Mouse (Mus musculus): Measurements from ENCODE around the gene Cnga4. TPM values are rescaled to one million over a fixed set of nuclear protein-coding genes. Genes with fewer than 3 reads are reported as not detected.

The Cnga4 gene
- polyA plus RNA-seq, 1 experiment = 0.19 TPM

DNA sequence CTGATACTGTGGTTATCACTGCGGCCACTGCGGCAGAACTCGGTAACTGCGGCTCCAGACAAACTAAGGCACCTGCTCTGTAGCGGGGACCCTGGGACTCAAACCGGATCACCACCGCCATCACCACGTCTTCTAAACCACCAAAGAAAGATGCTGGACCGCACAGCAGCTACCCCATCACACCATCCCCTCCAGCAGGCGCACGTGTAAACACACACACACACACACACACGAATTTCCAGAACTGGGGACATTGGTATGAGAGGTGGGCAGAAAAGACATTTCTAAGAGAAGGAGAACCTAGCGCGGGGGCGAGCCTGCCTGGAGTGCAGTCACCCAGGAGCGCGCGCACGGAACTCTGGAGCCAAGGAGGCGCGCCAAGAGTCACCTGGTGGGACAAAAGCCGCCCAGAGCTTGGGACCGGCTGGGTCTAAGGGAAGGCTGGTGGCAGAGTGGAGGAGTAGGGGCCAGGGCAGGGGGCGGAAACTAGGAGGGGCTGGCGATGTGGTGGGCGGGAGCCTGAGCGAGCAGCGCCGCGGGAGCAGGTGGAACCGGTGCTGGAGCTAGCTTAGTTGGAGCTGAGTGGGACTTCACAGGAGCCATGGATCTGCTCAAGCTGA lies 21.2 kb downstream of the Cnga4 start, which contains the start of gene Cckbr:
Gene Cckbr (plus strand): TSS at position 308 of the 620 bp plus-strand sequence.
- Histone ChIP-seq H3K36me3 (ENCODE audit: control insufficient read depth, insufficient read depth, low read length) (no peaks in the 10 kb centered on the region), H3K27me3 (ENCODE audit: control insufficient read depth, insufficient read depth, low read length) (peaks cover 4% of the 10 kb centered on the region; the same call in 1 of the 2 replicates), H3K4me3 (ENCODE audit: control insufficient read depth, insufficient read depth, low read length) (no peak within 1 kb of the TSS), H3K27ac (ENCODE audit: control insufficient read depth, insufficient read depth, low read length) (no peak within 1 kb of the TSS), H3K4me1 (replicated peaks; ENCODE audit: control insufficient read depth, insufficient read depth, low read length) (no peaks in the 10 kb centered on the region)
- 6% methylated on average over 31 of the region's 31 CpGs for WGBS
- TF ChIP-seq CTCF (IDR thresholded peaks at IDR 0.05; ENCODE audit: borderline replicate concordance, control insufficient read depth, extremely low read depth, insufficient read depth, low read length, poor library complexity) (no peak), POLR2A (IDR thresholded peaks at IDR 0.05; ENCODE audit: control insufficient read depth, extremely low read depth, insufficient read depth, low read length, poor library complexity) (no peak)
- no peak for DNase-seq

DNA sequence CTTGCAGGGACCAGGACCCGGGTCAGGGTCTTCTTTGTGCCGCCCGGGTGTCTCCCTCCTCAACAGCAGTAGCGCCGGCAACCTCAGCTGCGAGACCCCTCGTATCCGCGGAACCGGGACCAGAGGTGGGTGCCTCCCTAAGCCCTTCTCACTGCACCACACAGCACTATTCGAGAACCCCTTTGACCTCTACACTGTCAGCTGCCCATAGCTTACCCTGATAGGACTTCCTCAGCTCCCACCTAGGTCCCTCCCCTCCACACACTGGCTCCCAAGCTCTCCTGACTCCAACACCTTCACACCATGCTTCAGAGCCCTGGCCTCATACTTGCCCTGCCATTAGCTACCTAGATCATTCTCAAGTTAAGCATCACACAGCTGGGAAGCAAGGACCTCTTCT lies 21.7 kb downstream of the Cnga4 start:
- H3K36me3 ChIP-seq (ENCODE audit: control insufficient read depth, insufficient read depth, low read length) = no peaks in the 10 kb centered on the region
- peaks cover 4% of the 10 kb centered on the region; the same call in 1 of the 2 replicates for H3K27me3 ChIP-seq (ENCODE audit: control insufficient read depth, insufficient read depth, low read length)
- 10% methylated on average over 11 of the region's 11 CpGs for WGBS
- H3K27ac ChIP-seq (ENCODE audit: control insufficient read depth, insufficient read depth, low read length) = no peak overlapping the region
- no peaks in the 10 kb centered on the region for H3K4me1 ChIP-seq (replicated peaks; ENCODE audit: control insufficient read depth, insufficient read depth, low read length)
- DNase-seq = no peak
- H3K4me3 ChIP-seq (ENCODE audit: control insufficient read depth, insufficient read depth, low read length) = no peak overlapping the region
- no peak for TF ChIP-seq CTCF (IDR thresholded peaks at IDR 0.05; ENCODE audit: borderline replicate concordance, control insufficient read depth, extremely low read depth, insufficient read depth, low read length, poor library complexity)
- no peak for TF ChIP-seq POLR2A (IDR thresholded peaks at IDR 0.05; ENCODE audit: control insufficient read depth, extremely low read depth, insufficient read depth, low read length, poor library complexity)

DNA sequence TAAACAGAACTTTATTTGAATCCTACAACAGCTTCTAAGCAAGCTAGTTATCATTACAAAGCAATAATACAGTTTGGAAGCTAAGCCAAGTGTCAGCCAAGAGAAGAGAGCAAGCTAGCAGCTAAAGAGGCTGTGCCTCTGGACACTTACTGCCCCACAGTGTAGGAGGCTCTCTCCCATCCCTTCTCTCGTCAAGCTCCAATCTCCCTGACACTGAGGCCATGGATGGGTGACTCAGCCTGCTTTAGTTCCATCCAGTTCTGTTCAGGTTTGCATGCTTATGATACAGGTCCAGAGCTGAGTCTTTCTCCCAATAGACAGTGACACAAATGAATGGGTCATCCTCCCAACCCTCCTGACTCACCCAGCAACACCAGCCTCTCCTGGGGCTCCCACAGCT lies 27.7 kb downstream of the Cnga4 start:
- 63% methylated on average over 1 of the region's 1 CpGs for WGBS
- TF ChIP-seq CTCF (IDR thresholded peaks at IDR 0.05; ENCODE audit: borderline replicate concordance, control insufficient read depth, extremely low read depth, insufficient read depth, low read length, poor library complexity) = no peak
- TF ChIP-seq POLR2A (IDR thresholded peaks at IDR 0.05; ENCODE audit: control insufficient read depth, extremely low read depth, insufficient read depth, low read length, poor library complexity) = no peak
- no peak for DNase-seq
- Histone ChIP-seq H3K4me1 (replicated peaks; ENCODE audit: control insufficient read depth, insufficient read depth, low read length) (no peaks in the 10 kb centered on the region), H3K4me3 (ENCODE audit: control insufficient read depth, insufficient read depth, low read length) (no peak overlapping the region), H3K27ac (ENCODE audit: control insufficient read depth, insufficient read depth, low read length) (no peak overlapping the region), H3K27me3 (ENCODE audit: control insufficient read depth, insufficient read depth, low read length) (no peaks in the 10 kb centered on the region), H3K36me3 (ENCODE audit: control insufficient read depth, insufficient read depth, low read length) (no peaks in the 10 kb centered on the region)

DNA sequence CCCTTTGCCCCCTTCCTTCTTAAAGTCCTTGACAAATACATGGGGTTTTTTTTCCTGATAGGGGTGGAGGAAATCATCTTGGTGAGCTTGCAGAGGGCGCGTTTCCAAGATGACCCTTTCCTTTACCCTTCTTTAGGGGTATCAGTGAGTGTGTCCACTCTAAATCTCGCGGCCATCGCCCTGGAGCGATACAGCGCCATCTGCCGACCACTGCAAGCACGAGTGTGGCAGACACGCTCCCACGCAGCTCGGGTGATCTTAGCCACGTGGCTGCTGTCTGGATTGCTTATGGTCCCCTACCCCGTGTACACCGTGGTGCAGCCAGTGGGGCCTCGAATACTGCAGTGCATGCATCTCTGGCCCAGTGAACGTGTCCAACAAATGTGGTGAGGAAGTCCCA lies 29.5 kb downstream of the Cnga4 start:
- no peak for DNase-seq
- H3K27me3 ChIP-seq (ENCODE audit: control insufficient read depth, insufficient read depth, low read length) = no peaks in the 10 kb centered on the region
- no peak overlapping the region for H3K27ac ChIP-seq (ENCODE audit: control insufficient read depth, insufficient read depth, low read length)
- 87% methylated on average over 17 of the region's 17 CpGs for WGBS
- no peaks in the 10 kb centered on the region for H3K36me3 ChIP-seq (ENCODE audit: control insufficient read depth, insufficient read depth, low read length)
- no peak overlapping the region for H3K4me3 ChIP-seq (ENCODE audit: control insufficient read depth, insufficient read depth, low read length)
- TF ChIP-seq CTCF (IDR thresholded peaks at IDR 0.05; ENCODE audit: borderline replicate concordance, control insufficient read depth, extremely low read depth, insufficient read depth, low read length, poor library complexity) (no peak), POLR2A (IDR thresholded peaks at IDR 0.05; ENCODE audit: control insufficient read depth, extremely low read depth, insufficient read depth, low read length, poor library complexity) (no peak)
- H3K4me1 ChIP-seq (replicated peaks; ENCODE audit: control insufficient read depth, insufficient read depth, low read length) = no peaks in the 10 kb centered on the region

DNA sequence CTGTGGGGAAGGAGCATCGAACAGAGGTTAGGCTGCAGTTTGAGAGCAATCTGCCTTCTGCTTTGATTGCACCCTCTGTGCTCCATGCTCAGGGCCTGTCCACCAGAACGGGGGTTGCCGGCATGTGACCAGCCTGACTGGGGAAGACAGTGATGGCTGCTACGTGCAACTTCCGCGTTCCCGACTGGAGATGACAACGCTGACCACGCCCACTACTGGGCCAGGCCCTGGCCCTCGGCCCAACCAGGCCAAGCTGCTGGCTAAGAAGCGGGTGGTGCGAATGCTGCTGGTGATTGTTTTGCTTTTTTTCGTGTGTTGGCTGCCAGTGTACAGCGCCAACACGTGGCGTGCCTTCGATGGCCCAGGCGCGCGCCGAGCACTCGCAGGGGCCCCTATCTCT lies 30.4 kb downstream of the Cnga4 start:
- H3K36me3 ChIP-seq (ENCODE audit: control insufficient read depth, insufficient read depth, low read length) = no peaks in the 10 kb centered on the region
- DNase-seq = no peak
- TF ChIP-seq CTCF (IDR thresholded peaks at IDR 0.05; ENCODE audit: borderline replicate concordance, control insufficient read depth, extremely low read depth, insufficient read depth, low read length, poor library complexity) (no peak), POLR2A (IDR thresholded peaks at IDR 0.05; ENCODE audit: control insufficient read depth, extremely low read depth, insufficient read depth, low read length, poor library complexity) (no peak)
- H3K27me3 ChIP-seq (ENCODE audit: control insufficient read depth, insufficient read depth, low read length) = no peaks in the 10 kb centered on the region
- WGBS = 90% methylated on average over 22 of the region's 22 CpGs
- H3K4me3 ChIP-seq (ENCODE audit: control insufficient read depth, insufficient read depth, low read length) = no peak overlapping the region
- H3K27ac ChIP-seq (ENCODE audit: control insufficient read depth, insufficient read depth, low read length) = no peak overlapping the region
- no peaks in the 10 kb centered on the region for H3K4me1 ChIP-seq (replicated peaks; ENCODE audit: control insufficient read depth, insufficient read depth, low read length)

DNA sequence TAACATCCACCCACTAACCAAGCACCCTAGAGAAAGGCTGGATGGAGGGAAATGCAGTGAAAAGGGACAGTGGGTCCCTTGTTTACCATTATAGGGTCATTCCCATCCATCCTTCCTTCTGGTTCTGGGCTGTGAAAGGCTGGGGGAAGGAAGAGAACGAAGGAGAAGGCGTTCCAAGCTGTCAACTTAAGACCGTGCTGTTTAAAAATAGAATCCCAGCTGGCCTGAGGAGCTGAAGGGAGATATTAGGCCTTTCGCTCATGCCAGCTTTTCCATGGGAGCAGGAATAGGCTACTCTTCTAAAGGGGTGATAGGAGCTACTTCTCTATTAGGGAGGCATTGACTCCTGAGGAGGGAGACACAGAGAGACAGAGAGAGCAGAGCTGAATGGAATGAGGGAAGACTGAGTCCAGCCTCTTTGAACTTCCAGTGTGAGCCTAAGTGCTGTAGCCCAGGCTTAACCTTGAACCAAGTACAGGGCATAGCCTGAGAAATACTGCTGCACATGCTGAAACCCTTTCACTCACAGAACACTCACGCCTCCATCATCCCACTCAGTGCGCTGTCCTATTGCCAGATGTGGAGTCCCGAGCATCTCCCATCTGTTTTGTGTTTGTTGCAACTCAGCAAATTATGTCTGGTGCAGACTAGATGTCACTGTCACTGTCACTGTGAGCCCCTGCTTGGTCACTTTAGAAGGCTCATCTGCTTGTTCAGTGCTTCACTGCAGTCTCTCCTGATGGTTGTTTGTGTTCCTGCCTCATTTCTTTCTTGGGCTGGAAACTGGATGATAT lies 33.8 kb downstream of the Cnga4 start:
- no peak overlapping the region for H3K4me3 ChIP-seq (ENCODE audit: control insufficient read depth, insufficient read depth, low read length)
- H3K27me3 ChIP-seq (ENCODE audit: control insufficient read depth, insufficient read depth, low read length) = no peaks in the 10 kb centered on the region
- H3K36me3 ChIP-seq (ENCODE audit: control insufficient read depth, insufficient read depth, low read length) = no peaks in the 10 kb centered on the region
- no peak for TF ChIP-seq CTCF (IDR thresholded peaks at IDR 0.05; ENCODE audit: borderline replicate concordance, control insufficient read depth, extremely low read depth, insufficient read depth, low read length, poor library complexity)
- TF ChIP-seq POLR2A (IDR thresholded peaks at IDR 0.05; ENCODE audit: control insufficient read depth, extremely low read depth, insufficient read depth, low read length, poor library complexity) = no peak
- no peak for DNase-seq
- no peak overlapping the region for H3K27ac ChIP-seq (ENCODE audit: control insufficient read depth, insufficient read depth, low read length)
- WGBS = 90% methylated on average over 7 of the region's 7 CpGs
- no peaks in the 10 kb centered on the region for H3K4me1 ChIP-seq (replicated peaks; ENCODE audit: control insufficient read depth, insufficient read depth, low read length)

Measured in thymus, adult 2 months (tissue).